Mouse (Mus musculus) bone marrow macrophage, adult 2 months (primary cell): Measurements from ENCODE around the gene Pitpnc1. TPM values are rescaled to one million over a fixed set of nuclear protein-coding genes. Genes with fewer than 3 reads are reported as not detected.

ENCODE experiments used
- H3K27ac ChIP-seq: 2 replicates; pipeline ENCODE4 v1.5.1; 2012; ENCODE audit warnings: low read depth, low read length; ENCODE audit not compliant: insufficient read depth
- H3K4me1 ChIP-seq: 2 replicates; pipeline ENCODE4 v1.6.1; 2012; ENCODE audit warnings: low read length; ENCODE audit not compliant: control insufficient read depth, insufficient read depth
- H3K4me3 ChIP-seq: 2 replicates; pipeline ENCODE4 v1.5.1; 2012; ENCODE audit warnings: mild to moderate bottlenecking, low read length, moderate library complexity; ENCODE audit not compliant: insufficient read depth
- CTCF ChIP-seq: IDR thresholded peaks from 2 replicates; pipeline ENCODE4 v1.5.1; 2012; ENCODE audit warnings: low read depth, mild to moderate bottlenecking, low read length, moderate library complexity
- POLR2A ChIP-seq: IDR thresholded peaks from 2 replicates; pipeline ENCODE4 v1.6.1; 2012; ENCODE audit warnings: mild to moderate bottlenecking, low read depth, low read length, borderline replicate concordance
- polyA plus RNA-seq: library from polyadenylated mRNA; stranded (reverse); fragments of >200 nt; gene quantifications from 2 replicates; pipeline ENCODE4 v1.2.4, GENCODE M21; 2012; ENCODE audit not compliant: missing spikeins, insufficient read depth, insufficient read length

Gene Pitpnc1
- polyA plus RNA-seq, 1 experiment, result 14.6 TPM

GRCm38 (mm10) chr11:107454546-107455462, 15.7 kb downstream of the Pitpnc1 start:
- Histone ChIP-seq H3K4me1 (peaks cover 22% of the 10 kb centered on the region), H3K27ac (no peak overlapping the region), H3K4me3 (no peak overlapping the region)
- TF ChIP-seq POLR2A (no peak), CTCF (no peak)

DNA sequence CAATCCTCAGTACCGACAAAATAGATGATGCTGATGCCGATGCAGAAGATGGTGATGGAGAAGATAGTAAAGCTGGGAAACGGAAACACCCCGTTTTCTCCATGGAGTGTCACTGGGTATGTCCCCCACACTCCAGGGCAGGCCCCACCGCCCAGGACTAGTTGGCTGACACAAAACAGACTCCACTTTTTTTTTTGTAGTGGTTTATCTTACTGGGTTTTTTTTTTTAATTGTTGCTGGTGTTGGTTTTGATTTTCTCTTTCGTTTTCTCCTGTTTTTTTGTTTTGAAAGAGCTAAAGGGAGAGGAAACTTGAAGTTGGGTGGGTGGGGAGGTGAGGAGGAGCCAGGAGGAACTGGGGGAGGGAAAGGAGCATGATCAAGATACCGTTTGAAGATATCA, 18.4 kb downstream of the Pitpnc1 start:
- Histone ChIP-seq H3K27ac (no peak overlapping the region), H3K4me3 (no peak overlapping the region), H3K4me1 (peaks cover 24% of the 10 kb centered on the region)
- TF ChIP-seq CTCF (no peak), POLR2A (no peak)

DNA sequence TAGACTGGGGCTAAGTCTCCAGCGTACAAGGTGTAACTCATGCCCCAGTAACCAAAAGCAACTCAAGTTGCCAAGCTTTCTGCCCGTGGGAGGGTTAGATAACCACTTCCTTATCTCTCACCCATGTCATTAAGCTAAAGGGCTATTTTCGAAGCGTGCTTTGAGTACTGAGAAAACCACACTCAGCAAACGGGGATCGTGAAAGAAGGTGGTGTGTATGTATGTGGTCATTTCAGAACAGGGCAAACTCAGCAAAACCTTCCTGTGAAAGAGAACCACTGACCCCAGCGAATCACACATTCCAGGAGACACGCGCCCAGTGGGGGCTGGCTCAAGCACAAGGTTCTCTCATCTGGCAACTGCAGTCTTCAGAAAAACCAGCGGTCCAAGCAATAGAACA, 19.4 kb downstream of the Pitpnc1 start:
- Histone ChIP-seq H3K4me3 (peak overlapping the region; percentile 16; the same call in 1 of the 2 replicates), H3K27ac (no peak overlapping the region), H3K4me1 (peaks cover 26% of the 10 kb centered on the region)
- TF ChIP-seq POLR2A (no peak), CTCF (no peak)

- peaks cover 36% of the 10 kb centered on the region for H3K4me1 ChIP-seq
- TF ChIP-seq POLR2A (no peak), CTCF (no peak)
- no peak overlapping the region for H3K4me3 ChIP-seq
- no peak overlapping the region for H3K27ac ChIP-seq
Observed at GRCm38 (mm10) chr11:107450097-107450496, 20.4 kb downstream of the Pitpnc1 start.

DNA sequence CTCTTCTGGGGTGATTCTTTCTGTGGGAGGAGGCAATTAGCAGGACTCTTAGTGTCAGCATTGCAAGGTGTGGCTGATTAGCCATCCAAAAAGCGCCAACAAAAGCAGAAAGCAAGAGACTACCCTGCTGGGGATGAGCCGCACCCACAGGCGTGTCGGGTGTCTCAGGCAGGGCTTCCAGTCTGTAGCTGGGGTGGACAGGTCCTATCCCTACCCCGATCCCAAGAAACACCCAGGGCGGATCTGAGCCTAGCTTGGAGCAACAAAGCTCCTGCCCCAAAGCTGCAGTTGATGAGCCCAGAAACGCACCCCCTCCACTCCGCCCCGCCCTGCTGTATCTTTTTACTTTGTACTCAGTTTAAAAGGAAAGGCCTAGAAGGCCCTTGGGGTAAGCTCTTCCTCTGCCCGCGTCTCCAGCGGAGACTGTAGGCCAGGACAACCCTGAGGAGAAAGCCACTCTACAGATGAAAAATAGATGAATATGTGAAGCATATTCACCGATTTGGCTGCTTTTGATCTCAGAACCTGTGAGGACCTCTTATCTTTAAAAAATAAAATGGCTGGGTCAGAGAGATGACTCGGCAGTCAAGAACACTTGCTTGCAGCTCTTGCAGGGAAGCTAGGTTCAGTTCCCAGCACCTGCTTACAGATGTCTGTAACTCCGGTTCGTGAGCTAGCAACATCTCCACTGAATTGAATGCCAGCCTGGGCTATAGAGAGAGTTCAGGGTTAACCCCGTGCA, 21.2 kb downstream of the Pitpnc1 start:
- Histone ChIP-seq H3K4me1 (peaks cover 35% of the 10 kb centered on the region), H3K27ac (no peak overlapping the region), H3K4me3 (no peak overlapping the region)
- TF ChIP-seq POLR2A (no peak), CTCF (no peak)

DNA sequence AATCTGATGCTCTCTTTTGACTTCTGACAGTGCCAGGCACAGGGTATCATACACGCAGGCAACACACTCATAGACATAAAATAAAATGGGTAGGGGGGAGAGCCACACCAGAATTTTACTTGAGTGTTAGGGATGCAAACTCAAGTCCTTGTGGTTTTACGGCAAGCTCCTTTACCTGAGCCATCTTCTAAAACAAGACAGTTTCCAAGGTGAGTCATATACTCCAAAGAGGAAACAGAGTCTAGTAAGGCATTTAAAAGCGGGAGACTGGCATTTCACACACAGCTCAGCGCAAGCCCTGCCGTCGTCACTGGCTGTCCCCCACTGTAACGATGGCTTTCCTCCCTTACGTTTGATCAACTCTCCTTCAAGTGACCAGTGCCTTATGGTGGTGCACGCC, 22.6 kb downstream of the Pitpnc1 start:
- Histone ChIP-seq H3K27ac (no peak overlapping the region), H3K4me3 (no peak overlapping the region), H3K4me1 (peaks cover 35% of the 10 kb centered on the region)
- no peak for TF ChIP-seq CTCF
- TF ChIP-seq POLR2A, result no peak

DNA sequence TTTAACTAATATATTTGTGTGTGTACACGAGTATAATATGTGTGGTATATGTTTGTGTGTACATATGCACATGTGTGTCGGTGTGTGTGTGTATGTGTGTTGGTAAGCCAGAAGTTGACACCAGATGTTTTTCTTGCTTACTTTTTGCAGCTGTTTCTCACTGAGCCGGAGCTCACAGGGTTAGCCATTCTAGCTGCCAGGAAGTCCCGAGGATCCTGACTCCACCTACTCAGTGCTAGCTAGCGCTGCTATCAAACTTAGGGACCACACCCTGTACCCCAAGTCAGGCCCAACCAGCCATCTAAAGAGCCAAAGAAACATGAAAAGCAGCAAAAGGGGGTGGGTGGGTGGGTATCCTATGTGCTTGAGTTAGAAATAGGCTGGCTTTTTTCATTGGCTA, 23.1 kb downstream of the Pitpnc1 start:
- Histone ChIP-seq H3K4me1 (peaks cover 37% of the 10 kb centered on the region), H3K27ac (no peak overlapping the region), H3K4me3 (no peak overlapping the region)
- TF ChIP-seq POLR2A (no peak), CTCF (no peak)

- H3K4me3 ChIP-seq, result 0 out of 2 replicates have a peak overlapping the region, but pooled peaks have one; percentile 9
- H3K4me1 ChIP-seq, result peaks cover 42% of the 10 kb centered on the region
- TF ChIP-seq POLR2A (no peak), CTCF (no peak)
- H3K27ac ChIP-seq, result peak overlapping the region; percentile 34; the same call in 1 of the 2 replicates
Observed at GRCm38 (mm10) chr11:107446650-107447049, 23.8 kb downstream of the Pitpnc1 start.

DNA sequence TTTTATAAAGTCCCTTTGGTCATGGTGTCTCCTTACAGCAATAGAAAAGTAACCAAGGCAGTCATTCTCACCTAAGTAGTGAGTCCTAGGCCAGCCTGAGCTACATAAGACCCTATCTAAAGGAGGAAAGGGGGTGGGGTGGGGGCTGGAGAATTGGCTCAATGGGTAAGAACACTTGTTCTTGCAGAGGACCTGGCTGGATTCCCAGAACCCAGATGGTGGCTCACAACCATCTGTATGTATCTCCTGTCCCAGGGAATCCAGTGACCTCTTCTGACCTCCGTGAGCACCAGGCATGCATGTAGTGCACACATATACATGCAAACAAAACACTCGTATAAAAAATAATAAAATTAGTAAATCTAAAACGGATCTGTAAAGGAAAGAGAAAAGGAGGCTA, 24.8 kb downstream of the Pitpnc1 start:
- TF ChIP-seq CTCF (no peak), POLR2A (no peak)
- no peak overlapping the region for H3K27ac ChIP-seq
- no peak overlapping the region for H3K4me3 ChIP-seq
- peaks cover 38% of the 10 kb centered on the region for H3K4me1 ChIP-seq
